Mouse (Mus musculus): ENCODE results near the gene Sp8.

Gene Sp8

DNA sequence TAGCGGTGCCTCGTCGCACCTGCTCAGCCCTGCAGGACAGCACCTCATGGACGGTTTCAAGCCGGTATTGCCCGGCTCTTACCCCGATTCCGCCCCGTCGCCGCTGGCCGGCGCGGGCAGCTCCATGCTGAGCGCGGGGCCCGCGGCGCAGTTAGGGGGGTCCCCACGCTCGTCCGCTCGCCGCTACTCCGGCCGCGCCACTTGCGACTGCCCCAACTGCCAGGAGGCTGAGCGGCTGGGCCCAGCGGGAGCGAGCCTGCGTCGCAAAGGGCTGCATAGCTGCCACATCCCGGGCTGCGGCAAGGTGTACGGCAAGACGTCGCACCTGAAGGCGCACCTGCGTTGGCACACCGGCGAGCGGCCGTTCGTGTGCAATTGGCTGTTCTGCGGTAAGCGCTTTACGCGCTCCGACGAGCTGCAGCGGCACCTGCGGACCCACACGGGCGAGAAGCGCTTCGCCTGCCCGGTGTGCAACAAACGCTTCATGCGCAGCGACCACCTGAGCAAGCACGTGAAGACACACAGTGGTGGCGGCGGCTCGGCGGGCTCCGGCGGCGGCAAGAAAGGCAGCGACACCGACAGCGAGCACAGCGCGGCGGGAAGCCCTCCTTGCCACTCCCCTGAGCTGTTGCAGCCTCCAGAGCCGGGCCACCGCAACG lies 3.2 kb downstream of the Sp8 start:
- DNase-seq: no peak

DNA sequence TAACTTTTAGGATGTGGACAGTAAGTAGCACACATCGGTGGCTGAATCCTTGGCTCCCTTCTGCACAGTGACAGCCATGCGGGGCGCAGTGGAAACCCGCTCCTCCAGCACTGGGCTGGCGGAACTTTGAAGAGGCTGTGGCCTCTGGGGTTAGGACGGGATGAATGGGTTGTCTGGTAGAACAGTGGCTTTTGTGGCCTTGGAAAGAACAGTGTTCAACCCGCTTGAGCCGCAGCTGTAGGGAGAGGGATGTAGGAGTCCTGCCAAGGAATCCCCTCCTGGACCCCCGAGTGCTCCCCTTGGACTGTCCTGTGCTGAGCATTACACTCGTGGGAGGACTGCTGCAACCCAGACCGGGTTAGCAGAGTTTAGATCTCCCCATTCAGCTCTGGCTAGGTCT lies 3.9 kb downstream of the Sp8 start:
- DNase-seq: no peak

DNA sequence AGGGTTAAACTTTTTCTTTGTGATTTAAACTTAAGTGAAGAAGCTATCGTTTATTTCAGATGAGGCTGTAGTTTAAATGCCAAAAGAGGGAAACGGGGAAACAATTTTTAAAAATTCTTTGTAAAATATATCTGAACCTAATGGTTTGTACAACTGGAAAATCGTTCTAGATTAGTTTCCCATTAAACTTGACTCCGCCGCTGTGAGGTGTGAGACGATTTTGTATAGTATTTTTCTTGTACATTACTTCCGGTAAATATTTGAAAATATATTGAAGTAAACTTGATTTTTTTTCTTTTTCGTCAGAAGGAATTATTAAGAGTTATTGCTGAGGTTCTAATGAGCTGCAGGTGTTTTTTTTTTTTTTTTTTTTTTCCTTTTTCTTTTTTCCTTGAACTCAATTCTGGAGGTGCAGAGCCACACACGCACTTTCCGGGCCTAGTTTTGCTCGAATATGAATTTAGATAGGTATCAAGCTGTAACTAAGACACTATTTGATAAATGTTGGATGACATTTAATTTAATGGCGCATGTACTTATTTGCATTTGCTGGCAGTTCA lies 4.8 kb downstream of the Sp8 start:
- no peak for DNase-seq

DNA sequence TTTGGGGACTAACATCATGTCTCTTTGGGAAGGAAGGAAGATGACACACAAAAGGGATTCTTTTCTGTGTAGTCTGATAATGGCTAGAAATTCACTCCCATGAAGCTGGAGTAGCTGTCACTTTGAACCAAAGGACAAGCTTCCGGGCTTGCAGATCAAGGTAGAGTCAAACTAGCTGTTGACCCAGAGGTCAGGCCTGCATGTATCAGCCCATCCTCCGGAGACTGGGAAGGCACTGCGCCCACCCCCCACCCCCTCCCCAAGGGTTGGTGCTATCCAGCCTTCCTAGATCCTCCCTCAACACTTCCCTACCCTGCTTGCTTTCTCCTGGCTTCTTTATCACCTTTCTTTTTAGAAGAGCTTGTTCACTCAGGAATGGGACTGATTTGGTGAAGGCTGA lies 7.2 kb downstream of the Sp8 start:
- DNase-seq: no peak

DNA sequence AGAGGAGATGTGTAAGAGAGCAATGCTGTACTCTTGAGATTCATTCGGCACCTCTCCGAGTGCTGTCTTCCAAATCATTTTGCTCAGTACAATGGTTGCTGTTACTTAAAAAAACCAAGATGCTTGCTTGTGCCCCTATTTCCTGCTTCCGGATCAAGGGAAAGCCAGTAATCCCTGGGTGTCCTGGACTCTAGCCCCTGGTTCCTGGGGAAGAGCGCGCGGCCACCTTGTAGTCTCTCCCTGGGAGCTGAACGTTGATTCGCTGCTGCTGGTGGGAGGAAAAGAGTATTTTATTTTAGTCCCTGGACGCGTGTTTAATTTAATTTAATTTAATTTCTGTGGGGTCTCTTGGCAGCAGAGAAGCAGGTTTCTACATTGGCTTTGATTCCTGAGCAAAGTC lies 8.3 kb downstream of the Sp8 start:
- no peak for DNase-seq

DNA sequence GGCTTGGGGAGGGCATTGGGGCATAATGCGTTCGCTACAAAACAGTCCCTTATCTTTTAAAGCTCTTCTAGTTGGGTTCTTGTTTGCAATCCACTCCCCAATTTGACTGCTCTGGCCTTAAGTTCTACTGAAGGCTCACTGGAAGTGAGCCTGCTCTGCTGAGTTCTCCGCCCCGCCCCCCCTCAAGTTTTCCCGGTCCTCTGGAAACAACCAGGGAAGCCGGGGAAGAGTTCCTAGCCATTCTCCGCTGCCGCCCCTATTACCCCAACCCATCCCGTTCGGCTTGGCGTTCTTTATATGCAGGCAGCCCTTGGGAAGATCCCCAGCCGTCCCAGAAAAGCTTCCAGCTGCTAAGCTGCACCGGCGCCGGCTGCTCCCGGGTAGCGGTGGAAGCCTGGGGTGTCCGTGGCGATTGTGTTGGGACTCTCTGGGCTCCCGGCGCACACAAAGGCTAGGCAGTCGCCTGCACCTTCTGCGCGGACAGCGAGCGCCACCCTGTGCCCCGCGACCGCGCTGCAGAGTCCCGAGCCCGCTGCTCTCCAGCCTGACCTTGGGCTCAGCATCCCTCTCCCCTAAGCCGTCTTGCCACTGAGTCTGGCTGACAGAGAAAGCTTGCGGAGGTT lies 8.8 kb downstream of the Sp8 start:
- peak; percentile 72 for DNase-seq

DNA sequence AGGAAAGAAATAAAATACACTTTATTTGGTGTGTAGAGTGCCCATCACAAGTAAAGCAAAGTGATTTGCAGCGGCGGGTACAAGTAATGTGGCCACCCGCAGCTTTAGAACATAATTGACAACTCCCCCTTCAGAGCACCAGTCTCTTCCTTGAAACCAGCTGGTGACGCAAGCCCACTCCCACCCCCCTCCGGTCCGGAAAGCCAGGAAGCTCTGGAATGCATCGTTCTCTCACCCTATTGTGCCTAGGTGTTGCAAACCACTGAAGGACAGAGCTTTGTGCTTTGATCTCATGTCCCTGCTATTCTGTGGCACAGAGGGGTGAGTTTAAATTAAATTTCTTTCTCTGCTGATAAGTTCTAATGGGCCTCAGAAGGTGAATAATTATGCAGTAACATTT lies 10.0 kb downstream of the Sp8 start:
- DNase-seq: no peak

DNA sequence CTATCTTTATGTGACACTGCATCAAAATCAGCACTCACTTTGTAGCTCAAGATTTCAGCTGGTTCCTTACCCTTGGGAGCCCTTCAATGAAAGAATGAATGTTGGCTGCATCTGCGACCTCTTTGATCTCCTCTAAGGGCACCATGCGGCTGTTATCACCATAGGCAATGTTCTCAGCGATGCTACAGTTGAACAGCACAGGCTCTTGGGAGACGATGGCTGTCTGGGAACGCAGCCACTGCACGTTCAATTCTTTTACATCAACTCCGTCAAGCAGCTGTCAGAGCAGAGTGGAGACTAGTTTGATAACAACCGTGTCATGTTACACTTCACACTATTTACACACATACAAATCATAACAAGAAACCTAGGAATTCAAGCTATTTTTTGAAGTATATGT lies 26.5 kb downstream of the Sp8 start:
- DNase-seq: no peak

DNA sequence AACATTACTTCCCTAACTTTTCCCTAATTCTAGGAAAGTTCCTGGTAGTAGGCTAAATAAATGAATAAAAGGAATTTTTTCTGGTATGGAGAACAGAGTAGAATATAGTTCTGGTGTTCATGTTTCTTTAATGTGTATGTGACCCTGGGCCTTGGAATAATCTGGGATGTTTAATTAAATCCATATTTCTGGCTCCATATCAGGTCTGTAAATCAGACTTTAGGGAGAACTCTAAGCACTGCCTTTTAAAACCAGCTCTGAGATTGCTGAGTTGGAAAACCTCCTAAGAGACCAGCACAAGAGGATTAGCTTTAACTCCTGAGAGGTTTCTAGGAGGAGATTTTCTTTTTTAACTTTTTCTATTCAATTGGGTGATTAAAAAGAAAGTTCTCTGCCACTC lies 36.7 kb downstream of the Sp8 start:
- DNase-seq: no peak

DNA sequence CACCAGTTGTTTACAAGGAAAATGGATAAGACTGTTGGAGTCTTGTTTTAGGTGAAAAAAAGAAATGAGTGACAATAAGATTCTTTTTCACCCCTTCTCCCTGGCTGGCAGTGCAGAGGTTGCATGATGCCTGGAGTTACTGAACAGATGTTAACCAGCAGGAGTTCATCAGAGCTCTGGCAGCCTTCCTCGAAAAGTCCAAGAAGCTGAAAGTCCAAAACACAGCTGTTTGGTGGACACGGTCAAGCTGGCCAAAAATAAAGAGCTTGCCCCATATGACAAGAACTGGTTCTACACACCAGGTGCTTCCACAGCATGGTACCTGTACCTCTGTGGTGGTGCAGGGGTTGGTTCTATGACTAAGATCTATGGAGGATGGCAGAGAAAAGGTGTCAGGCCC lies 41.8 kb downstream of the Sp8 start:
- DNase-seq: peak; percentile 79
